Mouse (Mus musculus) myocyte (in vitro differentiated cells): ENCODE results near the gene Ppp2r5e.

ENCODE experiments used
- MYOG ChIP-seq, 3 experiments: IDR thresholded peaks; one replicate each; pipeline ENCODE4 v1.6.1; 2011; ENCODE audit warnings: control low read depth in 2 of 3, low read depth in 2 of 3, mild to moderate bottlenecking in 2 of 3; ENCODE audit not compliant: insufficient read length in 2 of 3, control insufficient read depth in 1 of 3, insufficient read depth in 1 of 3
- TCF12 ChIP-seq: IDR thresholded peaks from one replicate; pipeline ENCODE4 v1.6.1; 2011; ENCODE audit warnings: mild to moderate bottlenecking, control low read depth; ENCODE audit not compliant: poor library complexity, insufficient read depth, severe bottlenecking

- no peak for TF ChIP-seq TCF12
- TF ChIP-seq MYOG (IDR thresholded peaks at IDR 0.05; ENCODE audit: control insufficient read depth in 1 of 3, insufficient read depth in 1 of 3, insufficient read length in 2 of 3, low read depth in 2 of 3), result no peak
Observed at GRCm38 (mm10) chr12:75450592-75450991, 145.5 kb downstream of the Ppp2r5e start.
